Comparison of ENCODE assay signal across 9 mouse cellular contexts in genomic region chr9:62881871-62882270, GRCm38 (mm10). TPM values are rescaled to one million over a fixed set of nuclear protein-coding genes. Genes with fewer than 3 reads are reported as not detected.
DNase-seq lines count a peak whose midpoint lies in the region; ATAC-seq and TF ChIP-seq lines count a peak whose summit lies in the region.
"Had no signal": no experiment of that assay in that cellular context is flagged by ENCODE, and none has a peak within 500 bp of the region (broad histone marks: within the 10 kb centered on the region; RNA-seq: fewer than 3 reads in every experiment).

No protein-coding gene starts in this region.

- H3K4me3 ChIP-seq in kidney, embryonic 14.5 days (ENCODE audit: low read length), result no peak overlapping the region
- H3K4me3 ChIP-seq in kidney, embryonic 15.5 days (replicated peaks), result no peak overlapping the region
- no peak overlapping the region for H3K4me3 ChIP-seq in heart, adult 2 months
- no peak overlapping the region; the same call in 1 of the 2 replicates for H3K4me3 ChIP-seq in lung, embryonic 16.5 days (ENCODE audit: low read length)
- H3K4me3 ChIP-seq in hindbrain, embryonic 13.5 days, result no peak overlapping the region

- 0 out of 2 replicates have a peak, but pooled peaks have one; percentile 20 for ATAC-seq in kidney, embryonic 14.5 days (ENCODE audit: low FRiP score, low TSS enrichment)
- ATAC-seq in kidney, embryonic 15.5 days (replicated peaks; ENCODE audit: low FRiP score), result no peak
- ATAC-seq in lung, embryonic 16.5 days (ENCODE audit: low read depth), result peak; percentile 92
- ATAC-seq in hindbrain, embryonic 13.5 days (ENCODE audit: low FRiP score), result no peak
- no peak for ATAC-seq in megakaryocyte, adult 5-6 weeks (ENCODE audit: poor library complexity, severe bottlenecking)
- ATAC-seq: forebrain, embryonic 16.5 days had no signal

- H3K9ac ChIP-seq in kidney, embryonic 14.5 days (ENCODE audit: low read depth, low read length), result no peak overlapping the region
- no peak overlapping the region for H3K9ac ChIP-seq in kidney, embryonic 15.5 days
- no peak overlapping the region for H3K9ac ChIP-seq in heart, adult 2 months (ENCODE audit: low read depth, low read length)
- no peak overlapping the region for H3K9ac ChIP-seq in lung, embryonic 16.5 days (ENCODE audit: low read length)
- no peak overlapping the region for H3K9ac ChIP-seq in hindbrain, embryonic 13.5 days

- H3K27ac ChIP-seq in kidney, embryonic 14.5 days (ENCODE audit: low read depth, low read length), result no peak overlapping the region
- H3K27ac ChIP-seq in kidney, embryonic 15.5 days, result no peak overlapping the region
- H3K27ac ChIP-seq in heart, adult 2 months, result peak overlapping the region; percentile 42
- H3K27ac ChIP-seq in lung, embryonic 16.5 days (ENCODE audit: low read length), result peak overlapping the region; percentile 48
- no peak overlapping the region for H3K27ac ChIP-seq in hindbrain, embryonic 13.5 days

- intact Hi-C loops in heart, adult 2 months (cut with DNase I), result no loop called here

- 62% methylated on average over 12 of the region's 12 CpGs for WGBS in kidney, embryonic 14.5 days
- 54% methylated on average over 12 of the region's 12 CpGs for WGBS in kidney, embryonic 15.5 days
- WGBS in heart, adult 2 months, result 39% methylated on average over 12 of the region's 12 CpGs
- WGBS in lung, embryonic 16.5 days, result 46% methylated on average over 12 of the region's 12 CpGs
- 87% methylated on average over 12 of the region's 12 CpGs for WGBS in hindbrain, embryonic 13.5 days

- TF ChIP-seq POLR2A in heart, adult 2 months (IDR thresholded peaks at IDR 0.05; ENCODE audit: insufficient read depth, low read depth, low read length), result no peak

- peak; percentile 59 for TF ChIP-seq CTCF in heart, adult 2 months (IDR thresholded peaks at IDR 0.05)

- H3K36me3 ChIP-seq in kidney, embryonic 14.5 days (ENCODE audit: control insufficient read depth, insufficient read depth, low read length), result peaks cover 47% of the 10 kb centered on the region
- H3K36me3 ChIP-seq in kidney, embryonic 15.5 days, result peaks cover 64% of the 10 kb centered on the region
- no peaks in the 10 kb centered on the region for H3K36me3 ChIP-seq in heart, adult 2 months (ENCODE audit: control insufficient read depth, insufficient read depth, low read length)
- H3K36me3 ChIP-seq in lung, embryonic 16.5 days (ENCODE audit: control insufficient read depth, insufficient read depth, low read length), result peaks cover 21% of the 10 kb centered on the region
- H3K36me3 ChIP-seq in hindbrain, embryonic 13.5 days, result peaks cover 46% of the 10 kb centered on the region

- peaks cover 7% of the 10 kb centered on the region; the same call in 1 of the 2 replicates for H3K4me1 ChIP-seq in kidney, embryonic 14.5 days (ENCODE audit: control insufficient read depth, insufficient read depth, low read length)
- H3K4me1 ChIP-seq in kidney, embryonic 15.5 days, result 0 out of 2 replicates have a peak, but pooled peaks cover 3% of the 10 kb centered on the region
- peaks cover 4% of the 10 kb centered on the region for H3K4me1 ChIP-seq in heart, adult 2 months (ENCODE audit: control insufficient read depth, insufficient read depth, low read length)
- H3K4me1 ChIP-seq in lung, embryonic 16.5 days (replicated peaks; ENCODE audit: control insufficient read depth, insufficient read depth, low read length), result peaks cover 11% of the 10 kb centered on the region; the same call in 1 of the 2 replicates
- H3K4me1 ChIP-seq in hindbrain, embryonic 13.5 days (replicated peaks), result 0 out of 2 replicates have a peak, but pooled peaks cover 3% of the 10 kb centered on the region

- H3K9me3 ChIP-seq in kidney, embryonic 14.5 days (ENCODE audit: control insufficient read depth, low read length), result no peaks in the 10 kb centered on the region
- H3K9me3 ChIP-seq in kidney, embryonic 15.5 days (replicated peaks), result no peaks in the 10 kb centered on the region
- H3K9me3 ChIP-seq in lung, embryonic 16.5 days (ENCODE audit: control insufficient read depth, low read length), result no peaks in the 10 kb centered on the region
- no peaks in the 10 kb centered on the region for H3K9me3 ChIP-seq in hindbrain, embryonic 13.5 days

- H3K4me2 ChIP-seq in kidney, embryonic 14.5 days (replicated peaks; ENCODE audit: low read depth, low read length), result no peak overlapping the region
- H3K4me2 ChIP-seq in kidney, embryonic 15.5 days, result no peak overlapping the region
- H3K4me2 ChIP-seq in lung, embryonic 16.5 days (ENCODE audit: low read depth, low read length), result peak overlapping the region; percentile 38
- no peak overlapping the region for H3K4me2 ChIP-seq in hindbrain, embryonic 13.5 days

- H3K79me2 ChIP-seq in heart, adult 2 months (replicated peaks; ENCODE audit: control insufficient read depth, insufficient read depth, low read length), result no peaks in the 10 kb centered on the region

- H3K27me3 ChIP-seq in kidney, embryonic 14.5 days (ENCODE audit: control insufficient read depth, insufficient read depth, low read length), result no peaks in the 10 kb centered on the region
- H3K27me3 ChIP-seq in kidney, embryonic 15.5 days, result no peaks in the 10 kb centered on the region
- H3K27me3 ChIP-seq in heart, adult 2 months (ENCODE audit: control insufficient read depth, insufficient read depth, low read length), result no peaks in the 10 kb centered on the region
- no peaks in the 10 kb centered on the region for H3K27me3 ChIP-seq in lung, embryonic 16.5 days (ENCODE audit: control insufficient read depth, insufficient read depth, low read depth, low read length)
- no peaks in the 10 kb centered on the region for H3K27me3 ChIP-seq in hindbrain, embryonic 13.5 days

- TF ChIP-seq EP300 in heart, adult 2 months (IDR thresholded peaks at IDR 0.05; ENCODE audit: insufficient read depth, low read depth, low read length), result peak; percentile 46; the same call in 1 of the 2 replicates

- peak; percentile 84 for DNase-seq in brain, adult 2 months (ENCODE audit: low read depth, low spot score)
- DNase-seq in heart, adult 2 months, result peak; percentile 60 to 69
- no peak for DNase-seq in urinary bladder, postnatal 10 days (ENCODE audit: low spot score)

RNA-seq across cellular contexts. Expression of gene Calml4, which starts 24.0 kb away (rescaled TPM):
- 59.7 and 72.0 TPM in 2 replicates for polyA plus RNA-seq in kidney, embryonic 14.5 days (2014; fragmentation: Nextera tagmentation; extraction: Ambion mirVana)
- polyA plus RNA-seq in kidney, embryonic 15.5 days (2015; fragmentation: Nextera tagmentation; extraction: Ambion mirVana), result 102 and 107 TPM in 2 replicates
- 1 to 10 TPM in 1 of 2 experiments, under 1 TPM in 1; 0.93 to 1.4 TPM for total RNA-seq in heart, adult 2 months (2021)
- polyA plus RNA-seq in heart, adult 2 months (2012; rRNA removed), result 0.76 and 1.6 TPM in 2 replicates
- polyA plus RNA-seq in lung, embryonic 16.5 days (2015; fragmentation: Nextera tagmentation; extraction: Ambion mirVana), result 9.7 and 11.3 TPM in 2 replicates
- polyA plus RNA-seq in hindbrain, embryonic 13.5 days (2015; fragmentation: Nextera tagmentation; extraction: Ambion mirVana), result 10.4 and 21.2 TPM in 2 replicates
- not detected in 2 replicates for total RNA-seq in megakaryocyte, adult 5-6 weeks (2015)
- total RNA-seq in megakaryocyte, adult 5-6 weeks (2017), result 1.2 TPM in 1 of 2 replicates, not detected in the other

RNA-seq across cellular contexts. Expression of gene Cln6, which starts 43.3 kb away (rescaled TPM):
- polyA plus RNA-seq in kidney, embryonic 14.5 days (2014; fragmentation: Nextera tagmentation; extraction: Ambion mirVana), result 21.7 and 28.2 TPM in 2 replicates
- polyA plus RNA-seq in kidney, embryonic 15.5 days (2015; fragmentation: Nextera tagmentation; extraction: Ambion mirVana), result 23.2 and 27.1 TPM in 2 replicates
- 10 to 100 TPM; 18.3 to 26.0 TPM for total RNA-seq in heart, adult 2 months (2021)
- 30.4 and 36.6 TPM in 2 replicates for polyA plus RNA-seq in heart, adult 2 months (2012; rRNA removed)
- polyA plus RNA-seq in lung, embryonic 16.5 days (2015; fragmentation: Nextera tagmentation; extraction: Ambion mirVana), result 23.3 and 24.1 TPM in 2 replicates
- 6.0 and 6.1 TPM in 2 replicates for polyA plus RNA-seq in hindbrain, embryonic 13.5 days (2015; fragmentation: Nextera tagmentation; extraction: Ambion mirVana)
- total RNA-seq in megakaryocyte, adult 5-6 weeks (2015), result 38.1 and 51.5 TPM in 2 replicates
- total RNA-seq in megakaryocyte, adult 5-6 weeks (2017), result 24.7 and 27.3 TPM in 2 replicates

Comparison
In these comparisons a context has a peak if more than half of its experiments do, and no peak if none do; other contexts are left out.
1. ATAC-seq: peak in kidney, embryonic 14.5 days (single experiment) and lung, embryonic 16.5 days (single experiment); none in kidney, embryonic 15.5 days (single experiment), hindbrain, embryonic 13.5 days (single experiment) and megakaryocyte, adult 5-6 weeks (single experiment).
2. H3K27ac ChIP-seq: peak in heart, adult 2 months (single experiment) and lung, embryonic 16.5 days (single experiment); none in kidney, embryonic 14.5 days (single experiment), kidney, embryonic 15.5 days (single experiment) and hindbrain, embryonic 13.5 days (single experiment).